Mouse (Mus musculus): ENCODE results near the gene Ntng1.

Ntng1 gene

GRCm38 (mm10) chr3:110143206-110144061, at the start of gene Ntng1:
Gene Ntng1, minus strand, starts transcription at chr3:110144011.
- DNase-seq (ENCODE audit: low spot score) = no peak

DNA sequence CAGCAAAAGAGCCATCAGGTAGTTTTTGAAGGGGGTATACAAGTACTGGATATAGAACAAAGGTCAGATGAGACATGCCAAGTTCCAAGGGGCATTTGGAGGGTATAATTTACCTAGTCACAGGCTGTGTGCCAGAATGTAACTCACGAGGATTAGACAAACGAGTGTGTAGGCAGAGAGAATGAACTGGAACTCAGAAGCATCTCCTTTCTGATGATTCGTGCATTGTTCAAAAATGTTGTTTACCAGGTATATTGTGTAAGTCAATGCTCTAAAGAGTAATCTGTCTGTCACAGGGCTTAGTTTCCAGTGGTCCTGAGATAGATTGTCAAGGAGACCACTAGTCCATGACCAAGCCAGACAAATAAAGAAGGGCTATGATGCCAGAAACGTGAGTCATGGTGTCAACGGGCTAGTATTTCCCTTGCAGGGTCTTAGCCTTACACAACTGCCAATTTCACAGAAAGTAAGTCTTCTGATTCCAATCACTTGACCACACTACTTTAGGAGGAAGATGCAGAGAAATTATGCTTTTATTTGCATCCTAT, 43.7 kb upstream of the Ntng1 start:
- DNase-seq (ENCODE audit: low spot score) = no peak

DNA sequence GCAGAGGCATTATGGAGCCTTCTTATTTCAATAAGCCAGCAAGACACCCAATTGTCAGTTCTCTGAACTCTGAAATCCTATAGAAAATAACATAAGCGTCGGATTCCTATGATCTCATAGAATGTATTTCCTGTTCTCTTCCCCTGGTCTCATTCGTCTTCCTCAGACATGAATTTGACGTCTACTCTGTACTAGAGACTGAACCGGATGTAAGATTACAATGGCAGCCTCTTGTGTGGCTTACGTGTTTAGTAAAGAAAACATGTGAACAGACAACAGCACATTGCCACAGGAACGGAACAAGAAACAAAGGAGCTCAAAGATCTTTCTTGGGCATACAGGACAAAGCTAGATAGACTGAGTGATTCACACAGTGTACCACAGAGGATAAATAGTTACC, 5.3 kb upstream of the Ntng1 start:
- no peak for DNase-seq (ENCODE audit: low spot score)

DNA sequence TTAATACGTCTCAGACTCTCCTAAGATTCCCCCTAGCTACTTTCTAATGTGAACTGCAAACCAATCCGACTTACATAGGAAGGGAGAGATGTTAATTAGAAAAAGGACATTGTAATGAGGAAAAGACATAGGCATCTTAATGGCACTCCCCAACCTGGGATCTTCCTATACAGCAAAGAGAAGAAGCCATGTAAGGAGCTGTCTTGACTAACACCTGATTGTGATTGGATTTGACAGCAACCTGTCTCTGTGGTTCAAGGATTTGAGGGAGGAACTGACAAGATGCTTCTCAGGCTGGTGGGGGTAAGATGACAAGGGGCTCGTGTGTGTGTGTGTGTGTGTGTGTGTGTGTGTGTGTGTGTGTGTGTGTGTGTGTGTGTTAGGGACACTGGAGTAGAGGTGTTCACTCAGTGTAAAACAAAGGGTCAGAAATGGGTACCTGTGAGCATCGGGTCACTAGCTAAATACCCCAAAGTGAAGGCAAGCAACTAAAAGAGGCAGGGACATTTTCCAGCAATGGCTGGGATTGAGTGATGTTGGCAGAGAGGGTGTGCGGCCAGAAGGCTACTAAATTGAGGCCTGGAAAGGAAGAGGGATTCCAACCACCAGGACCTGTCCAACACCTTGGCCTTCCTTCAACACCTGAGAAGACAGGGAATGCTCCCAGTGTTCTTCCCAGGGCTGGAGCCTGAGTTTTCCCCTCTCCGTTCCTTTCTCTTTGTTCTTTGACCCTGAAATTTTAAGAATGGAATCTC, 667 bp upstream of the Ntng1 start:
- no peak for DNase-seq (ENCODE audit: low spot score)

- no peak for DNase-seq (ENCODE audit: low spot score)
Observed at GRCm38 (mm10) chr3:110142314-110143205, 1.3 kb downstream of the Ntng1 start.

DNA sequence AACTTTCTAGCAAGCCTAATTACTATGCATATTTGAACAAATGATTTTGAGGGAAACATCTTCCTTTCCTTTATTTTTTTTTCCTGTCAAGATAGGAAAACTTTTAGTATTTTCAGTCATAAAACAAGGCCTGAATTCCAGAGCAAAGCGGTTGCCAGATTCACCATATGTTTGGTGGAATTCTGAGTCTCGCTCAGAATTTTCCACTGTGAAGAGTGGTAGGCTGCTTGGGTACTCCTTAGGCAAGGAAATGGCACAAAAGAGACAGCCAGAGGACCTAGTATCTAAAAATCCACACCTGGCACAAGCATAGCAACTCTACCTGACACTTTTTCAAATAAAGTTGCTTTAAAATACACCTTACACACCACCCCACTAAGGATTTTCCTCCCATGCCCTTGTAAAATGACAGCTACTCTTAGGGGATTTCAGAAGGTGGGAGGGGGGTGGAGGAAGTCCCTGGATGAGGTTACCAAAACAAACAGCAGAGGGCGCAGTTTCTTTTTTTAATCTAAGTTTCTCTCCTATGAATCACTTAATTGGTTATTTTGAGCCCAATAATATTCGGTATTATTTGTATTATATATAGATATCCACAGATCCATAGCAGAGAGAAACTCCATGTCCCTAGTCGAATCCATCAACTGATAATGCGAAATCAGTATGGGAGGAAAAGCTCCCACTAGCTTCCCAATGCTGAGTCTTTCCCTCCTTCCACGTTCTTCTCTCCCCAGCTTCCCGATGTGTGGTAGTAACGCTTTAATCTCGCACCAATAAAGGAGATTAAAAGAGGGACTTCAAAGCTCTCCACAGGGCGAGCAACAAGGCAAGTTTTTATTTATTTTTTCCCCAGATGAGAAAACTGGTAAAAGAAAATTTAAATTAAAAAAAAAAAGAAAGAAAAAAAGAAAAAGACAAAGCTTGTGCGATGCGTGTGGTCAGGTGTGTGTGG, 2.2 kb downstream of the Ntng1 start:
- DNase-seq (ENCODE audit: low spot score) = peak; percentile 70

DNA sequence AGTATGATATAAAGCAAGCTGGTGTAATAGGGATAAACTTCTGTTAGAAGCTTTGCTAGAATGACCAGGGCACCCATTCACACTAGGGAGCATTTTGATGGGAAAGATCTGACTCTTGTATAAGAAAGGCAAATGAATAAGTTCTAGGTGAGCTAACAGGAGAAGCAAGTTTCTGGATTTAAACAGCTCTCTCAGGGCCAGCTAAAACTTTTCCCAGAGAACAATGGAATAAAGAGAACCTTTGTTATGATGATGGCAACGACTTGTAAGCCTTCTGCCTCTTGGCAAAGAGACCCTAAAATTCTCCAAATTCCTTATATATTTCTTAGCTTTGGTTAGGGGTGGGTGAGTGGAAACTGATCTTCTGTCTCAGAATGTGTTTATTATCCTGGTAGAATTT, 7.7 kb downstream of the Ntng1 start:
- DNase-seq (ENCODE audit: low spot score) = no peak

- DNase-seq (ENCODE audit: low spot score) = no peak
Observed at GRCm38 (mm10) chr3:110133150-110133549, 10.7 kb downstream of the Ntng1 start.

DNA sequence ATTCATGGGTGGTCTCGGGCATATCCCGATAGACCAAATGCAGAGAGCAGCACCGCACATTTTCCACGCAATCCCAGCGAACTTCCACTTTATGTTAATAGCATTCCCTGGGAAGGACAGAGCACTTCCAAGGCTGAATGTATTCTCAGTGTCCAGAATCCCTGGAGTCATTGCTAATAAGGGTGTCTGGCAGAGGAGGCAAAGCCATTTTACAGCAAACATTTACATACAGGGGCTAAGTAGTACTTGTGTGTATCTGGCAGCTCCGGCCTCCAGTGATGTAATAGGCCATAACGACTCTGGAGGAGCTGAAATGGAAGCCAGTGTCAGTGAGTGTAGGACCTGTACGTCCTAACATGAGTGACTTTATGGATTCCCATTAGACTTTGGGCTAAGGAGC, 11.5 kb downstream of the Ntng1 start:
- DNase-seq (ENCODE audit: low spot score) = no peak

DNA sequence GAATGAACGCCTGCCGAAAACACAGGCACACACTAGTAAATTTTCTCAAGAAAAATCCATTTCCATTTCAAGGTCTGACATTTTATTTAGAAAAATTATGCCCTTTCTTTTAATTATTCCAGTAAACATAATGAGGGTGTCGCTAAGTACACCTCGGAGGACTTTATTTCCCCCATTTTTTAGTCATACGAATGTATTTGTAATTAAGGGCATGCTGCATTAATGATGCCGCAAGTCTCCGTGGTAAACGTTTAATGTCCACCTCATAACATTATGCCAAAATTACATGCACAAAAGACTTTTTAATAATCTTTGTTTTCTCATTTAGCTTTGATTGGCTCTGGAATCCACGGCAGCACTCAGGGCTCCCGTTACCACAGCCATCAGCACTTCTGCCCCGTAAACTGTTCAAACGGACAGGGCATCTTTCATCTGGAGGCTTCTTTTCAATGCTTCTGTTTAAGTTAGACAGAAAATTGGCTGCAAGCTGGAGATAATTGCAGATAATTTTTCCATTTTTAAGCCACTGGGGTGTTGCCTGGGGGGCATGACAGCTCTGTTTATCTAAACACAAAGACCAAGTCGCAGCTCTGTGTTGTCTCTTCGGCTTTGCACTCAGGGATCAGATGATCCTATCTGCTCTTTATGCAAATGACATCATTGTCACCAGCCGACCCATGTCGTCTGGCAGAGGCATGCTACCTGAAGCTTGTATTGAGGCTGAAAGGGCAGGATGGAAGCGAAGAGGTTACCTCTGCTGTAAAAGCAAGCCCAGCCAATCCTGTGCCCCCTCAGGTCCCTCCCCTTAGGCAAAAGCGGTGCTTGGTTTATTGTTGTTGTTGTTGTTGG, 12.5 kb downstream of the Ntng1 start:
- no peak for DNase-seq (ENCODE audit: low spot score)

DNA sequence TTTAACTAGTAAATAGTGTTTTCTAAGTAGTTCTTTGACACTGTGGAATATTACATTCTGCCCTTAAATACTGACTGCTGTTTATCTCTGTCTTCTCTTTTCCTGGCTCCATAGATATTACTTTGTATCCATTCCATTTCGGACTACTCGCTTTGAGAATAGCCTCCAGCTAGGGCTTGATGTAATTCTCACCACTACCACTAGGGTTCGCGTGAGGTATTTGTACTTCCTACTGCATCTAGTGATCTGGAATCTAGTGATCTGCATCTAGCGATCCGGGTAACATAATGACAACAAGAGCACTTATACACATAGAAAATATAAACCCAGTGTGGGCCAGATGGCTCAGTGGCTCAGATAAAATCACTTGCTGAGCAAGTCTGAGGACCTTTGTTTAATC, 14.2 kb downstream of the Ntng1 start:
- no peak for DNase-seq (ENCODE audit: low spot score)

DNA sequence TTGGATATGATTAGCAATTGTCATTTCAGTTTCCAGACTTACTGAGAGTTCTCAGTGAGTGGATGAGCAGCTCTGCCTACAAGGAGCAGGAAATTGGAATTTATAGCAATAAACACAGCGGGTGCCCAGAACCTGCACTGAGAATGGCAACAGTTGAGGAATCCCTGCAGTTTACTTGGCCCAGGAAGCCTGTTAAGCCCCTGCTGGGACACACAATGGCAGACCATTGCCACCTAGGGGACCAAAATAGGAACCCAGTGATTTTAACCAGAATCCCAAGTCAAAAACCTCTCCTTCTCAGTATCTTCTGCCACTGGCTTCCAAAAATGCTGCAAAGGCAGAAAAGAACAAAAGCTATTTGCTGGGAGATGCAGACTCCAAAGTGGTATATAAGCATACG, 37.8 kb downstream of the Ntng1 start:
- DNase-seq (ENCODE audit: low spot score) = no peak

GRCm38 (mm10) chr3:110094407-110094806, 49.4 kb downstream of the Ntng1 start:
- no peak for DNase-seq (ENCODE audit: low spot score)

GRCm38 (mm10) chr3:110094003-110094402, 49.8 kb downstream of the Ntng1 start:
- DNase-seq (ENCODE audit: low spot score) = no peak

- no peak for DNase-seq (ENCODE audit: low spot score)
Observed at GRCm38 (mm10) chr3:110092521-110092920, 51.3 kb downstream of the Ntng1 start.

DNA sequence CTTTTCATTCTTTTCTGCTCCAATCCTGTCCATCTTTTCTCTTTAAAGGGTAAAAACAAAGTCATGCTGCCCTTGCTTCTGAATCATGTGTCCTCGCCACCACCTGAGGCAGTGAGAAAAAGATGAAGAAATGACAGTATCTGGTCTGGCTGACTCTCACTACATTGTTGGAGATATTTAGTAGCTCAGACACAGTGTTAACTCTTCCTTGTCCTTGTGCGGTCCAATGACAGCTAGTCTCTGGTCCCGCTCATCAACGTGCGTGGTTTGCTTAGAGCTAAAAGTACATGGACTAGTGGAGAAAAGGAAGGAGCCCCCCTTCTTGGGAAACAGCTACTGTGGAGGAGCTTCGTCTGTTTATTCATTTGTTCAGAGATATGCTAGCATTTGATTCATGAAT, 56.6 kb downstream of the Ntng1 start:
- DNase-seq (ENCODE audit: low spot score) = no peak

DNA sequence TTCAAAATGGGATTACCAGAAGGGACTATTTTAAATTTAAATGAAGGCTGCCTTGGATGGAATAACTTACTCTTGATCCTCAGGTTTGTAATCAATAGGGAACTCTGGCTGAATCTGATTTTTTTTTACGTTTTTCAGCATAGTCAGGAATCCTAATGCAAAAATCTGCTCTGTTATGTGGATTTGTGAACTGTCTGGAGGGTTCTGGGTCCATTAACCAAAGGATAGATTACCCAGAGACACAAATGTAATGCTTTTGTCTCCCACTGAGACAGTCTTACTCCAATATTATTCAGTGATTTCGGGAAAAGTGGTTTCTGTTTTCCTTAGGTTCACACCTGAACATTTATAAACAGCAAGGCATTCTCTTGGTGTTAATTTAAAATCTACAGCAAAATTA, 58.5 kb downstream of the Ntng1 start:
- no peak for DNase-seq (ENCODE audit: low spot score)

DNA sequence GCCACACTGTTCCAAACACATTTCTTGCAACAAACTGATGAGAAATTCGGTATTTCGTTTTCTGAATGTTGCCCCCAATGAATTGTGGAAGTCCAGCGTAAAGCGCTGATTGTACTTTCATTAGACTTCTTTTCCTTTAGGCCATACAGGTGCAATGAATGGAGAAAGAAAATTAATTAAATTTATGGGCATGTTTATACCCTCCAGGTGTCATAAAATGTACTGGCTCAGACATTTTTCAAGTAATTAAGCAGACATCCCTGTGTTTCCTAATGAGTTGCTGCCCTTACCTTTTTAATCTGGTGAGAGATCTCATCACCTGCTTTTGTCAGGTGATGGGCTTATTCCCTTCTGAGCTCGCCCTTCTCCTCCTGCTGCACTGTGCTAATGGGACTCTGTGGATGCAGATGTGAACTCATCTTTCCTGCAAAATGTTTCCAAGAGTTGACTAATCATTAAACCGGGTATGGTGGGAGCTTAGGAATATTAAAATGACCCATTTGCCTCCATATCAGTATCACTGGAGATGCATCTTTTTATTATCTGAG, 79.0 kb downstream of the Ntng1 start:
- no peak for DNase-seq (ENCODE audit: low spot score)

DNA sequence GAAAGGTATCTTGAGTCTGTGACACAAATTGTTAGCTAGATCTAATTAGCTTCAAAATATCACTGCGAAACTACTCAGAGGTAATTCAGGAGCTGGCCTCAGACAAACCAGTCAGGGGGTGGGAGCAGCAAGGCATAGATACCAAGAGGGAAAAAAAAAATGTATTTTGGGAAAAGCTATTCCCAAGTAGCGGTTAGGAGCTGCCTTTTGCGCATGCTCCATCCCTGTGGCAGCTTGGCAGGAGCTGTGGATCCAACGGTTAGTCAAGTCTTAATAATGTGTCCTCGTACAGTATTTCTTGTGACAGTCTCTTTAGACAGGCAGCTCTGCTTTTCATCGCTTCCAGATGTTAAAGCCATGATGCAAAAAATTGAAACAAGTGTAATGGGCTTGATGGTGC, 87.9 kb downstream of the Ntng1 start:
- DNase-seq (ENCODE audit: low spot score) = peak; percentile 16

DNA sequence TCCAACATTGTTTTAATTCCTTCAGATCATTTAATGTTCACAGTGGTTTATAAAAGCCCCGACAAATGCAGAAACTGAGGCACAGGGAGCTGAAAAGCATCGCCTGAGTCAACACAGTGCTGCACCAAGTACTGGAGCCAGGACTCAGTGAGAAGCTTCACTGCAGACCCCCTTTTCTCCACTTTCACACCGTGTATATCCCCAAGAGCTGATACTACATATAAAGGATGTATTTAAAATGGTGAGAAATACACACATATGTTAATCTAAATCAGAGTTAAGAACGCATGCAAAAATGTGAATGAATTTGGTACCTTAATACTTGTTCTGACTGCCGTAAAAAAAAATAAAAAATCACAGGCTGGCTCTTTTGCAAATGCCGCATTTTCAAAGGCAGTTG, 88.4 kb downstream of the Ntng1 start:
- DNase-seq (ENCODE audit: low spot score) = no peak

All from layer of hippocampus, adult 11-12 months (tissue).